Mouse (Mus musculus): ENCODE measurements around the gene E330009J07Rik. TPM values are rescaled to one million over a fixed set of nuclear protein-coding genes. Genes with fewer than 3 reads are reported as not detected.

The E330009J07Rik gene
- polyA plus RNA-seq, 1 experiment from 2014 or later, result 12.6 TPM

DNA sequence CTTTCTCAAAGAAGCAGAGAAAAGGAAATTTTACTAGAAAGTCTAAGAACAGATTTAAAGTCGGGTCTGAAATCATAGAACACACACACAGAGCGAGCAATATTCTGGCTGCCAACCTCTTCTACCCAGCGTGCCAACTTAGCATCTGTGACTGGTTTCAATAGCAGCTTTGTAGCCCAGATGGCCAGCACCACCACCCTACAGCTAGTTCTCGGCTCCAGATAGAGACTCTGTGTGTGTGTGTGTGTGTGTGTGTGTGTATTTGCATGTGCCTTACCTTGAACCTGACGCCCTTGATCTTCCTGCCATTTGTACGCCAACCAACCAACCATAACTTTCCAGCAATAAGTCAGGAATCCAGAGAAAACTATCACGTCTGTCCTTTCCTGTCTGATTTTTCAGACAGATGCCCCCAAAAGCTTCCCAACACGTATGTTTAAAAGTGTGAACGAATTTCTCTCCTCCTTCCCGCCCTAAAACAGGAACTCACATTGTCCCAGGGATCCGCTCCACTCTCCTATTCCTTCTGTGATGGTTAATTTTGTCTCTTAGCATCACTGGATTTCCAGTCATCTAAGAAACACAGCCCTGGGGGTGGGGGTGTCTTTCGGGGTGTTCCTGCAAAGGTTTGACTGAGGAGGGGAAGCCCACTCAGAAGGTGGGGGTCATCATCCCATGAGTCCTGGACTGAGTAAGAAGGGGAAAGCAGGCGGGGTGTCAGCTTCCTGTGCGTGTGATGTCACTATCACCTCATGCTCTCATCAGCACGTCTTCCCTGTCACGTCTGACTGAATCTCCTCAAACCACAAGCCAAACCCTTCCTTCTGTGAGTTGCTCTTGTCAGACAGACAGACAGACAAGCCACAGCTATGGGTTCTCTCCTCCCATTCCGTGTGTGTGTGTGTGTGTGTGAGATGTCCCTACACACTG is 3.3 kb downstream of the E330009J07Rik start:
- ATAC-seq (replicated peaks; ENCODE audit: insufficient number of reproducible peaks, low FRiP score, low TSS enrichment, low read depth) (no peak), DNase-seq (ENCODE audit: low spot score) (no peak)
- H3K4me3 ChIP-seq (ENCODE audit: low read depth, low read length), result no peak overlapping the region
- peaks cover 5% of the 10 kb centered on the region; the same call in 1 of the 2 replicates for H3K4me1 ChIP-seq (ENCODE audit: control insufficient read depth, insufficient read depth, low read length)
- 90% methylated on average over 17 of the region's 17 CpGs for WGBS
- no peak overlapping the region for H3K27ac ChIP-seq (replicated peaks; ENCODE audit: low read depth, low read length)
- H3K9me3 ChIP-seq (replicated peaks; ENCODE audit: control insufficient read depth, low read length), result no peaks in the 10 kb centered on the region
- no peak overlapping the region for H3K4me2 ChIP-seq (ENCODE audit: low read depth, low read length)
- H3K27me3 ChIP-seq (ENCODE audit: control insufficient read depth, insufficient read depth, low read length), result no peaks in the 10 kb centered on the region
- no peak overlapping the region for H3K9ac ChIP-seq (replicated peaks; ENCODE audit: low read length)
- no peaks in the 10 kb centered on the region for H3K36me3 ChIP-seq (replicated peaks; ENCODE audit: control insufficient read depth, insufficient read depth, low read depth, low read length)

DNA sequence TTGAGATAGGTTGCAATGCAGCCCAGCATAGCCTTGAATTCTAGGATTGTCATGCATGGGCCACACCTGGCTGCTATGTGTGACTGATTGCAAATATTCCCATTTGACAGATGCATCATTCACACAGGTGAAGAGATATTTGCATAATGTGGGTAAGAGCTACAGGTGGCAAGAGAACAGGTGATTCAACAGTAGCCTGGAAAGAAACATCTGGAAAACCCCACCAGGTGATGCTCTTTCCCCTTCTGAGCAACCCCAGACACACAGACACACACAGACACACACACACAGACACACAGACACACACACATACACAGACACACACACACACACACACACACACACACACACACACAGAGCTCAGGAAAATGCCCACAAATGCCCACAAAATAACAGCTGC is 4.1 kb downstream of the E330009J07Rik start:
- ATAC-seq (replicated peaks; ENCODE audit: insufficient number of reproducible peaks, low FRiP score, low TSS enrichment, low read depth), result no peak

GRCm38 (mm10) chr6:40431356-40431755 is 4.6 kb downstream of the E330009J07Rik start:
- Histone ChIP-seq H3K9ac (replicated peaks; ENCODE audit: low read length) (no peak overlapping the region), H3K4me2 (ENCODE audit: low read depth, low read length) (no peak overlapping the region), H3K9me3 (replicated peaks; ENCODE audit: control insufficient read depth, low read length) (no peaks in the 10 kb centered on the region), H3K27ac (replicated peaks; ENCODE audit: low read depth, low read length) (no peak overlapping the region), H3K4me1 (ENCODE audit: control insufficient read depth, insufficient read depth, low read length) (peaks cover 5% of the 10 kb centered on the region; the same call in 1 of the 2 replicates), H3K36me3 (replicated peaks; ENCODE audit: control insufficient read depth, insufficient read depth, low read depth, low read length) (no peaks in the 10 kb centered on the region), H3K27me3 (ENCODE audit: control insufficient read depth, insufficient read depth, low read length) (no peaks in the 10 kb centered on the region), H3K4me3 (ENCODE audit: low read depth, low read length) (no peak overlapping the region)
- DNase-seq (ENCODE audit: low spot score) (no peak), ATAC-seq (replicated peaks; ENCODE audit: insufficient number of reproducible peaks, low FRiP score, low TSS enrichment, low read depth) (no peak)
- 58% methylated on average over 4 of the region's 4 CpGs for WGBS

More for the DNA sequence above, 4.1 kb downstream of the E330009J07Rik start:
- no peak for DNase-seq (ENCODE audit: low spot score)
- Histone ChIP-seq H3K27ac (replicated peaks; ENCODE audit: low read depth, low read length) (no peak overlapping the region), H3K4me1 (ENCODE audit: control insufficient read depth, insufficient read depth, low read length) (peaks cover 5% of the 10 kb centered on the region; the same call in 1 of the 2 replicates), H3K4me3 (ENCODE audit: low read depth, low read length) (no peak overlapping the region), H3K9ac (replicated peaks; ENCODE audit: low read length) (no peak overlapping the region), H3K27me3 (ENCODE audit: control insufficient read depth, insufficient read depth, low read length) (no peaks in the 10 kb centered on the region), H3K4me2 (ENCODE audit: low read depth, low read length) (no peak overlapping the region), H3K36me3 (replicated peaks; ENCODE audit: control insufficient read depth, insufficient read depth, low read depth, low read length) (no peaks in the 10 kb centered on the region), H3K9me3 (replicated peaks; ENCODE audit: control insufficient read depth, low read length) (no peaks in the 10 kb centered on the region)

- DNase-seq (ENCODE audit: low spot score) (no peak), ATAC-seq (replicated peaks; ENCODE audit: insufficient number of reproducible peaks, low FRiP score, low TSS enrichment, low read depth) (no peak)
- 71% methylated on average over 3 of the region's 3 CpGs for WGBS
- Histone ChIP-seq H3K4me2 (ENCODE audit: low read depth, low read length) (no peak overlapping the region), H3K27me3 (ENCODE audit: control insufficient read depth, insufficient read depth, low read length) (no peaks in the 10 kb centered on the region), H3K27ac (replicated peaks; ENCODE audit: low read depth, low read length) (no peak overlapping the region), H3K9ac (replicated peaks; ENCODE audit: low read length) (no peak overlapping the region), H3K36me3 (replicated peaks; ENCODE audit: control insufficient read depth, insufficient read depth, low read depth, low read length) (no peaks in the 10 kb centered on the region), H3K4me1 (ENCODE audit: control insufficient read depth, insufficient read depth, low read length) (peaks cover 5% of the 10 kb centered on the region; the same call in 1 of the 2 replicates), H3K4me3 (ENCODE audit: low read depth, low read length) (no peak overlapping the region), H3K9me3 (replicated peaks; ENCODE audit: control insufficient read depth, low read length) (no peaks in the 10 kb centered on the region)
Measured at GRCm38 (mm10) chr6:40430878-40431277, 5.1 kb downstream of the E330009J07Rik start.

DNA sequence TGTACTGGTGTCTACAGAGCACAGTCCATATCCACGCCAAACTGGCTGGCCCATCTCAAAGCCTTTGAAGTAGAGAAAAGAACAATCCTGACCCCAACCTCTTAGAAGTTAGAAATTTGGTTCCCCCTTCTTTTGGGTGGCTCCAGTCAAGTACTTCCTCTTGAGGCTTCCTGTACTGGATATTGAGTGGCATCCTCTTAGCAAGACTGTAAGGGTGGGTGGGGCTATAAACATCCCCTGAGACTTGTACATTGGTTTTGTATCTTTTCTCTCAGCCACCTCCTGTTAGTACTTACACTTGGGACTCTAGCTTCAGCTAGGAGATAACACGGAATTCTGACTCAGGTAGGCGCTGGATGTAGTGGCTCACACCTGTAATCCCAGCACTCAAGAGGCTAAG is 5.7 kb downstream of the E330009J07Rik start:
- H3K9ac ChIP-seq (replicated peaks; ENCODE audit: low read length), result no peak overlapping the region
- 83% methylated on average over 3 of the region's 3 CpGs for WGBS
- ATAC-seq (replicated peaks; ENCODE audit: insufficient number of reproducible peaks, low FRiP score, low TSS enrichment, low read depth) (no peak), DNase-seq (ENCODE audit: low spot score) (no peak)
- H3K4me1 ChIP-seq (ENCODE audit: control insufficient read depth, insufficient read depth, low read length), result peaks cover 5% of the 10 kb centered on the region; the same call in 1 of the 2 replicates
- H3K36me3 ChIP-seq (replicated peaks; ENCODE audit: control insufficient read depth, insufficient read depth, low read depth, low read length), result no peaks in the 10 kb centered on the region
- no peaks in the 10 kb centered on the region for H3K9me3 ChIP-seq (replicated peaks; ENCODE audit: control insufficient read depth, low read length)
- no peaks in the 10 kb centered on the region for H3K27me3 ChIP-seq (ENCODE audit: control insufficient read depth, insufficient read depth, low read length)
- no peak overlapping the region for H3K4me3 ChIP-seq (ENCODE audit: low read depth, low read length)
- H3K27ac ChIP-seq (replicated peaks; ENCODE audit: low read depth, low read length), result no peak overlapping the region
- H3K4me2 ChIP-seq (ENCODE audit: low read depth, low read length), result no peak overlapping the region

DNA sequence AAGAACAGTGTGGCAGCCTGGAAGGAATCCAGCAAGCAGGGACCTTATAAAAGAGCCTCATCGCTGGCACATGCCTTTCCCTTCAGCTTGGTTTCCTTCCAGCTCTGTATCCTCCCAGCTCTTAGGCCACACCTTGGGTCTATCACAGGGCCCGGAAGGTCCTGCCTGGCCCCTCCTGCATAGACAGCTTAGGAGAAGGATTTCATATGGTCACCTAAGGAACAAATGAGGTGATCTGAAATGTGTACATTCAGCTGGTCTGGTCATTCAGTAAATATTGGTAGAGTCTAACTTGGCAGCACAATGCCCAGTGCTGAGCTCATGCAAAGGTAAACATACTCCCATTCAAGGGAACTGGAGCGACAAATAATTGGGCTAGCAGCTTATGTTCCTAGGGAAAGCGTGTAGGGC is 6.4 kb downstream of the E330009J07Rik start:
- no peak for DNase-seq (ENCODE audit: low spot score)
- no peak for ATAC-seq (replicated peaks; ENCODE audit: insufficient number of reproducible peaks, low FRiP score, low TSS enrichment, low read depth)
- no peaks in the 10 kb centered on the region for H3K9me3 ChIP-seq (replicated peaks; ENCODE audit: control insufficient read depth, low read length)
- WGBS, result 86% methylated on average over 4 of the region's 4 CpGs
- H3K27me3 ChIP-seq (ENCODE audit: control insufficient read depth, insufficient read depth, low read length), result no peaks in the 10 kb centered on the region
- no peak overlapping the region for H3K9ac ChIP-seq (replicated peaks; ENCODE audit: low read length)
- H3K4me3 ChIP-seq (ENCODE audit: low read depth, low read length), result no peak overlapping the region
- H3K36me3 ChIP-seq (replicated peaks; ENCODE audit: control insufficient read depth, insufficient read depth, low read depth, low read length), result no peaks in the 10 kb centered on the region
- no peak overlapping the region for H3K27ac ChIP-seq (replicated peaks; ENCODE audit: low read depth, low read length)
- no peak overlapping the region for H3K4me2 ChIP-seq (ENCODE audit: low read depth, low read length)
- H3K4me1 ChIP-seq (ENCODE audit: control insufficient read depth, insufficient read depth, low read length), result peaks cover 2% of the 10 kb centered on the region; the same call in 1 of the 2 replicates

GRCm38 (mm10) chr6:40428696-40429095 is 7.2 kb downstream of the E330009J07Rik start:
- WGBS, result 68% methylated on average over 3 of the region's 3 CpGs
- Histone ChIP-seq H3K9me3 (replicated peaks; ENCODE audit: control insufficient read depth, low read length) (no peaks in the 10 kb centered on the region), H3K4me1 (ENCODE audit: control insufficient read depth, insufficient read depth, low read length) (no peaks in the 10 kb centered on the region), H3K4me2 (ENCODE audit: low read depth, low read length) (no peak overlapping the region), H3K4me3 (ENCODE audit: low read depth, low read length) (no peak overlapping the region), H3K27me3 (ENCODE audit: control insufficient read depth, insufficient read depth, low read length) (no peaks in the 10 kb centered on the region), H3K27ac (replicated peaks; ENCODE audit: low read depth, low read length) (no peak overlapping the region), H3K36me3 (replicated peaks; ENCODE audit: control insufficient read depth, insufficient read depth, low read depth, low read length) (no peaks in the 10 kb centered on the region), H3K9ac (replicated peaks; ENCODE audit: low read length) (no peak overlapping the region)
- DNase-seq (ENCODE audit: low spot score), result no peak
- no peak for ATAC-seq (replicated peaks; ENCODE audit: insufficient number of reproducible peaks, low FRiP score, low TSS enrichment, low read depth)

- no peaks in the 10 kb centered on the region for H3K4me1 ChIP-seq (ENCODE audit: control insufficient read depth, insufficient read depth, low read length)
- H3K4me2 ChIP-seq (ENCODE audit: low read depth, low read length), result no peak overlapping the region
- DNase-seq (ENCODE audit: low spot score) (no peak), ATAC-seq (replicated peaks; ENCODE audit: insufficient number of reproducible peaks, low FRiP score, low TSS enrichment, low read depth) (no peak)
- 79% methylated on average over 7 of the region's 7 CpGs for WGBS
- no peak overlapping the region for H3K9ac ChIP-seq (replicated peaks; ENCODE audit: low read length)
- no peaks in the 10 kb centered on the region for H3K9me3 ChIP-seq (replicated peaks; ENCODE audit: control insufficient read depth, low read length)
- H3K36me3 ChIP-seq (replicated peaks; ENCODE audit: control insufficient read depth, insufficient read depth, low read depth, low read length), result no peaks in the 10 kb centered on the region
- no peak overlapping the region for H3K4me3 ChIP-seq (ENCODE audit: low read depth, low read length)
- H3K27me3 ChIP-seq (ENCODE audit: control insufficient read depth, insufficient read depth, low read length), result no peaks in the 10 kb centered on the region
- H3K27ac ChIP-seq (replicated peaks; ENCODE audit: low read depth, low read length), result no peak overlapping the region
Measured at GRCm38 (mm10) chr6:40427441-40427840, 8.5 kb downstream of the E330009J07Rik start.

Data from embryonic facial prominence, embryonic 11.5 days (tissue).